In the genomic region with DNA sequence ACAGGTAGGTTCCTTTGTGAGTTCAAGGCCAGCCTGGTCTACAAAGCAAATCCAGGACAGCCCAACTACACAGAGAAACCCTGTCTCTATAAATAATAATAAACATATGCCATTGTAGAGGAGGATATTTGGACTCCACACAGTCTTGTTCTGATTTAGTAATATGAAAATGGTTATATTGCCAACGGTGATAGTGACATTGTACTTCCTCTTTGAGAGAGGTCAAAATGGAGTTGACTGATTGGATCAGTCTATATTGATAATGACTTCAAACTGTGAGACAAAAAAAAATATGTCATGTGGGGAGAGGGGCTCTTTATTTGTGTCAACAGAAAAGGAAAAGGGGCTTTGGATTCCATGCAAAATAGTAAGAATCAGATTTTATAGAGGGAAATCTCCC, we compare ENCODE assay signal across 25 mouse cellular contexts. TPM values are rescaled to one million over a fixed set of nuclear protein-coding genes. Genes with fewer than 3 reads are reported as not detected.
"Had no signal": no experiment of that assay in that cellular context is flagged by ENCODE, and none has a peak within 500 bp of the region (broad histone marks: within the 10 kb centered on the region; RNA-seq: fewer than 3 reads in every experiment).

No protein-coding gene starts in this region.

- H3K27me3 ChIP-seq: neural tube, embryonic 13.5 days; neural tube, embryonic 15.5 days; stomach, embryonic 15.5 days had no signal

- H3K4me1 ChIP-seq: neural tube, embryonic 13.5 days; neural tube, embryonic 15.5 days; stomach, embryonic 15.5 days had no signal

- H3K9me3 ChIP-seq: neural tube, embryonic 13.5 days; neural tube, embryonic 15.5 days; stomach, embryonic 15.5 days had no signal

- H3K4me3 ChIP-seq: neural tube, embryonic 13.5 days; neural tube, embryonic 15.5 days; stomach, embryonic 15.5 days had no signal

- H3K27ac ChIP-seq: neural tube, embryonic 13.5 days; neural tube, embryonic 15.5 days; stomach, embryonic 15.5 days; stomach, postnatal 0 days had no signal

- H3K4me2 ChIP-seq: neural tube, embryonic 13.5 days; neural tube, embryonic 15.5 days; stomach, embryonic 15.5 days had no signal

- H3K9ac ChIP-seq: neural tube, embryonic 13.5 days; neural tube, embryonic 15.5 days; stomach, embryonic 15.5 days had no signal

- H3K36me3 ChIP-seq: neural tube, embryonic 13.5 days; neural tube, embryonic 15.5 days; stomach, embryonic 15.5 days had no signal

- DNase-seq: retina, postnatal 1 day; right cerebral cortex, adult 18-20 months; right cerebral cortex, postnatal 14 days; right cerebral cortex, postnatal 25 days; right cerebral cortex, postnatal 4 days; spleen, adult 18-20 months; thymus, adult 18-20 months; thymus, adult 2 months; thymus, postnatal 14 days; thymus, postnatal 25 days; thymus, postnatal 36 days; thymus, postnatal 4 days had no signal

RNA-seq across cellular contexts. Expression of a gene that starts 42.0 kb away (rescaled TPM):
- total RNA-seq: neutrophil, adult 5-6 weeks had no signal
- polyA plus RNA-seq: neural tube, embryonic 13.5 days; neural tube, embryonic 14.5 days; neural tube, embryonic 15.5 days; small intestine, adult 2 months; spleen, adult 2 months; stomach, embryonic 14.5 days; stomach, embryonic 15.5 days; stomach, embryonic 16.5 days; stomach, postnatal 0 days; testis, adult 2 months; thymus, adult 2 months; thymus, postnatal 0 days; urinary bladder, adult 2 months had no signal

RNA-seq across cellular contexts. Expression of a gene that starts 53.6 kb away (rescaled TPM):
- total RNA-seq: neutrophil, adult 5-6 weeks had no signal
- polyA plus RNA-seq: small intestine, adult 2 months had no signal
